Mouse (Mus musculus) neutrophil, adult 59 days (primary cell): ENCODE measurements around the gene Tnfsf13. TPM values are rescaled to one million over a fixed set of nuclear protein-coding genes. Genes with fewer than 3 reads are reported as not detected.

Experiments
- total RNA-seq, 2 experiments: library from RNA; stranded (reverse); gene quantifications; 1 replicate in 1 of 2; 2 replicates in 1 of 2; pipeline ENCODE4 v1.2.4; 2023

Gene Tnfsf13
- 10 to 100 TPM; 12.1 to 17.1 TPM for total RNA-seq

DNA sequence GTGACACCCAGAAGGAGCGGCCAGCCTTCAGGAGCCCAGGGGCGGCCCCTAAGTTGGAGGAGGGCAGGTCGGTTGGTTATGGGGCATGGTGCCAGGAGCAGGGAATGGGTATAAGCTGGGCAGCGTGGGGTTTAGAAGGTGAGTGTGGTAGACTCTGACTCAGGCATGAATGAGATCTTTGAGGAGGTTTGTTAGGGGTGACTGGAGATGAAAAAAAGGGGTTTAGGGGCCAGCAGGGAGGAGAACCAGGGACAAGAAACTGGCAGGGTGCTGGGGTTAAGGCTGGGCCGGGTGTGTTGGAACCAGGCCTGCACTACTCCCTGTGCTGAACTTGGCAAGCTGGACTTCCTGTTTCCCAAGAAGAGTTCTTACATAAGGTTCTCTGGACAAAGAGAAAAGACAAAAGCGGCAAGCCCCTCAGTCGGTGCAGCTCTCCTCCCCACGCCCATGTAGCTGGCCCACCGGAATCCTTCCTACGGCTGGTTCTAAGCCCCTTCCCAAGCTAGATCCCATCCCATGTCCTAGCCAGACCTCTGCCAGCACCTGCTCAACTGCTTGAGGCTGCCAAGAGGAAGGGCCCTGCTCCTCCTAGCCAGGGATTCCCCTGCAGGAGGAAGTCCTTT, at the start of gene Tnfsf13:
TSS of gene Tnfsf13 (minus strand) at position 259 of the 623 bp plus-strand sequence.

GRCm38 (mm10) chr11:69695361-69696181, 10.0 kb upstream of the Tnfsf13 start, which contains the start of the genes Tnfsf12 and Tnfsfm13:
Gene Tnfsf12, minus strand, starts transcription at chr11:69695849.
Gene Tnfsfm13, minus strand, starts transcription at chr11:69696098.

DNA sequence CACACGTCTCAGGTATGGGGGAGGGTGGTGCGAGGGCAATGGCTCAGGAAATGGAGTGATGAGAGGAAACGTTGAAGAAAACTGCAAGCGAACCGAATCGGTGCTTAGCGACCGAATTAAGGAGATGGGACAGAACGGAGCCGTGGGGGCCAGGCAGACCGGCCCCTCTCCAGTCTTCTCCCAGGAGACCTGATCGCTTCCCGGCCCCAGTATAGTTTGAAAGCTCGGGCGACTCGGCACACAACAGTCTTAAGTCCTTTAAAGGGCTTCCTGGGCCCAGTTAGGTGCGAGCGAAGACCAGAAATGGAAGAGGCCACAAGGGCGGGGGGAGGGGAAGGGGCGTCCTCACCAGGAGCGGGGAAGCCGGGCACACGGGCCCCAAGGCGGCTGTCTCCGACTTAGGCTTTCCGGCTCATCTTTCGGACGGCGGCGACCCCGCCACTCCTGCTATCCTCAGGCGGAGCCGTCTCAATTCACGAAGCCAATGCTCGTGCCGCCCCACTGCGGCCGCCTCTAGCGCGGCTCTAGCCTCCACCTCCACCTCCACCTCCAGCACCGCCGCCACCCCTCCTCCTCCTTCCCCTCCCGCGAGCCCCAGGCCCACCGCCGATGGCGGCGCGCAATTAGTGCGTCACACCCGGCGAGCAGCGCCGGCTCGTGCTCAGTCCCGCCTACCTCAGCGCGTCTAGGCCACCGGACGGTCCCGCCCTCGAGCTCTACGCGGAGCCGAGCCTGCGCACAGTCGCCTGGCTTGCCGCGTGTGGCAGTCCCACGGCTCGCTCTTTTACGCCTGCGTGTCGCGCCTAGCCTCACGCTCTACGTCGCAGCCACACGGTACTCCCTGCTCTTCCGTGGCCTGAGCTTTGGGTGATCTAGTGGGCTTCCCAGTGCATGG, 4.0 kb downstream of the Tnfsf13 start, which contains the start of gene Senp3:
TSS of gene Senp3 (minus strand) at position 771 of the 895 bp plus-strand sequence.

DNA sequence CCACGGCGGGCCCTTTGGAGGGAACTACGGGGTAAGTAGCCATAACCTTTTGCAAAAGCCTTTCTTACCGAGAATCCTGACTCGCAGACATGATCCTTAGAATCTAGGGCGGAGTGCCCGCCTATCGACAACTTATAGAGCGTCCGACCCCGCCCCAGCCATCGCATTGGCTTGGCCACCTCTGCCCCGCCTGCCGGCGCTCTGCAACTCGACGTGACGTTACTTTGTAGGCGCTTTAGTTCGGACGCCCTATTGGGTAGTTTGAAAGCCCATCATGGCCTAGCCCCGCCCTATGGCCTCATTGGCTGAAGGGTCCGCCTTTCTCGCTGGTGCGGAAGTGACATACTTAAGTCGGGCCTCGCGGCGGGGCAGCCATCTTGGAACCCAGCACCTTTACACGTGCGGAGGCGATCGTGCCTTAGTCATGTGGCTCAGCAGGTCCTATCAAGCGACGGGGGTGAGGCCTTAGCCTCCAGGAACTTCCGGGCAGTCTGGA, 13.3 kb downstream of the Tnfsf13 start, which contains the start of gene Eif4a1:
TSS of gene Eif4a1 (minus strand) at position 213 of the 496 bp plus-strand sequence.

GRCm38 (mm10) chr11:69665961-69666664, 19.5 kb downstream of the Tnfsf13 start, which contains the start of gene Cd68:
Gene Cd68, minus strand, starts transcription at chr11:69666153.

DNA sequence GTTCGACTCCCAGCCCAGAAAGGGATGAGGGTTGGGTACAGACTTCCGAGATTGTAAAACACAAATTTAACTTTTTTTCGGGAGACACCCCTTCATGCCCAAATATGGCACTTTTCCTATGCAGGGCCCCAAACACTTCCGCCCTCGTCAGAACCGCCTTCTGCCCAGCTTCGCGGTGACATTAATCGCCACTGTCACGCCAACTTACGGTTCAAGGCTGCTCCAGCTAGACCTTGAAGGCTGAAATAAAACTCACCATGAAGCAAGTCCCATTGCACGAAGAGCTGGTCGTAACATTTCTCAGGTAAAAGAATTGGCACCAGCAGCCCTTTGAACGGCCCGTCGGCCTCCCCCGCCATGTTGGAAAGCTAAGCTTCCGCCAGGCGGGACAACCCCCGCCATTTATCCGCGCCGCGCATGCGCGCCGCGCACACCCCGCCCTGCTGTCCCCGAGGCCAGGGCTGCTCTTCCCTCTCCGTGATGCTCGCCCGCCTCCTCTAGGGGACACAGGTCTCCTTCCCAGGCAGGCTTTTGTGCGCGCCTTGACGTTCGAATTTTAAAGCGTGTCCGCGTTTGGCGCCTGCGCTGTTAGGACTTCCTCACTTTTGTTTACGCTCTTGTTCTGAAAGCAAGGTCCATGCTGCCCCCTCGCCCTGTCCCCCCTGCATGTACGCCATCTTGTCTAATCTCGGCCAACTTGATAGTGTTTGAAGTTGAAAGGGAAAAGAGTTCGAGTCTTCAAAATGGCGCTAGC, 23.2 kb downstream of the Tnfsf13 start, which contains the start of gene Mpdu1:
TSS of gene Mpdu1 (minus strand) at position 430 of the 754 bp plus-strand sequence.

GRCm38 (mm10) chr11:69655264-69656064, 30.1 kb downstream of the Tnfsf13 start, which contains the start of gene Sox15:
Gene Sox15, plus strand, starts transcription at chr11:69655314.

Other genes starting within 250 kb of the Tnfsf13 start
- 1 to 10 TPM; 2.6 to 6.5 TPM for gene Dnah2, start 136.7 kb downstream of the Tnfsf13 start, total RNA-seq
- gene Efnb3, start 125.6 kb downstream of the Tnfsf13 start, total RNA-seq, result under 1 TPM in 1 of 2 experiments, not detected in 1; 0.24 TPM
- gene Wrap53, start 105.5 kb downstream of the Tnfsf13 start, total RNA-seq, result 10 to 100 TPM in 1 of 2 experiments, 1 to 10 TPM in 1; 9.1 to 11.8 TPM
- 10 to 100 TPM; 52.9 to 58.1 TPM for gene Trp53, start 105.4 kb downstream of the Tnfsf13 start, total RNA-seq
- 1 to 10 TPM in 1 of 2 experiments, under 1 TPM in 1; 0.90 to 4.0 TPM for gene Atp1b2, start 79.8 kb downstream of the Tnfsf13 start, total RNA-seq
- not detected for gene Shbg, start 67.9 kb downstream of the Tnfsf13 start, total RNA-seq
- not detected for gene Sat2, start 63.8 kb downstream of the Tnfsf13 start, total RNA-seq
- 10 to 100 TPM; 39.1 to 51.4 TPM for gene Fxr2, start 52.8 kb downstream of the Tnfsf13 start, total RNA-seq
- gene Sox15, start 30.5 kb downstream of the Tnfsf13 start, total RNA-seq, result under 1 TPM in 1 of 2 experiments, not detected in 1; 0.62 TPM
- gene Mpdu1, start 23.1 kb downstream of the Tnfsf13 start, total RNA-seq, result 10 to 100 TPM; 54.1 to 58.1 TPM
- 100 to 1,000 TPM; 111 to 170 TPM for gene Cd68, start 19.6 kb downstream of the Tnfsf13 start, total RNA-seq
- 100 to 1,000 TPM; 570 to 577 TPM for gene Eif4a1, start 13.4 kb downstream of the Tnfsf13 start, total RNA-seq
- gene Senp3, start 3.7 kb downstream of the Tnfsf13 start, total RNA-seq, result 10 to 100 TPM; 66.6 to 83.8 TPM
- gene Tnfsf12, start 10.1 kb upstream of the Tnfsf13 start, total RNA-seq, result 10 to 100 TPM in 1 of 2 experiments, 1 to 10 TPM in 1; 6.9 to 12.4 TPM
- gene Tnfsfm13, start 10.3 kb upstream of the Tnfsf13 start, total RNA-seq, result 1 to 10 TPM; 4.5 to 7.2 TPM
- gene Polr2a, start 72.9 kb upstream of the Tnfsf13 start, total RNA-seq, result 10 to 100 TPM; 81.5 to 86.5 TPM
- not detected for gene Slc35g3, start 76.2 kb upstream of the Tnfsf13 start, total RNA-seq
- gene Zbtb4, start 80.1 kb upstream of the Tnfsf13 start, total RNA-seq, result 1 to 10 TPM; 2.8 to 2.9 TPM
- gene Chrnb1, start 110.2 kb upstream of the Tnfsf13 start, total RNA-seq, result 1 to 10 TPM in 1 of 2 experiments, under 1 TPM in 1; 0.86 to 1.8 TPM
- gene Fgf11, start 116.1 kb upstream of the Tnfsf13 start, total RNA-seq, result under 1 TPM in 1 of 2 experiments, not detected in 1; 0.11 TPM
- not detected for gene Tmem102, start 119.8 kb upstream of the Tnfsf13 start, total RNA-seq
- not detected for gene Gm39566, start 129.5 kb upstream of the Tnfsf13 start, total RNA-seq
- gene Spem2, start 132.7 kb upstream of the Tnfsf13 start, total RNA-seq, result not detected
- gene Spem1, start 136.4 kb upstream of the Tnfsf13 start, total RNA-seq, result not detected
- 1 to 10 TPM; 1.5 to 1.8 TPM for gene Nlgn2, start 152.0 kb upstream of the Tnfsf13 start, total RNA-seq
- 100 to 1,000 TPM in 1 of 2 experiments, 10 to 100 TPM in 1; 99.9 to 101 TPM for gene Tmem256, start 152.7 kb upstream of the Tnfsf13 start, total RNA-seq
- gene Plscr3, start 160.6 kb upstream of the Tnfsf13 start, total RNA-seq, result 10 to 100 TPM; 34.4 to 38.0 TPM
- gene Tnk1, start 172.9 kb upstream of the Tnfsf13 start, total RNA-seq, result not detected
- gene Tmem95, start 192.2 kb upstream of the Tnfsf13 start, total RNA-seq, result not detected
- 1 to 10 TPM; 8.4 to 8.8 TPM for gene Kctd11, start 195.6 kb upstream of the Tnfsf13 start, total RNA-seq
- 100 to 1,000 TPM; 261 to 285 TPM for gene Acap1, start 209.8 kb upstream of the Tnfsf13 start, total RNA-seq
- 1 to 10 TPM in 1 of 2 experiments, under 1 TPM in 1; 0.95 to 1.9 TPM for gene 2810408A11Rik, start 215.2 kb upstream of the Tnfsf13 start, total RNA-seq
- gene Neurl4, start 215.3 kb upstream of the Tnfsf13 start, total RNA-seq, result 10 to 100 TPM; 17.9 to 18.5 TPM
- gene Gps2, start 228.1 kb upstream of the Tnfsf13 start, total RNA-seq, result 10 to 100 TPM; 75.4 to 79.7 TPM
- gene Eif5a, start 236.2 kb upstream of the Tnfsf13 start, total RNA-seq, result 100 to 1,000 TPM; 498 to 503 TPM